Mouse (Mus musculus) cerebellum, postnatal 14 days (tissue): ENCODE data around the gene Pfdn4.
A peak's percentile ranks its signal among the peaks of the same experiment; 100 is the strongest.

Experiments
- DNase-seq, 2 experiments: peaks; one replicate each; pipeline ENCODE4 v3.0.0; 2021; ENCODE audit warnings: mixed read lengths in 2 of 2

The Pfdn4 gene

DNA sequence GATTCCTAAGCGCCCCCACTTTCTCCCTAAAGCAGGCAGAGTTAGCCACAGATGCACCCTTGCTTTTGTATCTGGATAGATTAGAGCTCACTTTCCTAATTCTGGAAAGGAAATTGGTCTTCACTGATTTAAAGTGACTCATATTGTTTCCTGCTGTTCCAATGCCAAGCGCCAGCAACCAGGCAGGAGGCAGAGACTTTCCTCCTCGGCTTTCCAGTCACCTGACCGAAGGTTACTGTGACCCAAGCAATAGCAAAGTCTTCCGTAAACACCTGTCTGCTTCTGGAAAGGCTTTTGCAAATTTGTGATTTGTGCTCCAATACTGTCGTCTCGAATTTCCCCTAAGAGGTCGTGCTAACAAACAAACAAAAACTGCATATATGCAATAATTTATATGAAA, 1.8 kb downstream of the Pfdn4 start:
- DNase-seq, result no peak

DNA sequence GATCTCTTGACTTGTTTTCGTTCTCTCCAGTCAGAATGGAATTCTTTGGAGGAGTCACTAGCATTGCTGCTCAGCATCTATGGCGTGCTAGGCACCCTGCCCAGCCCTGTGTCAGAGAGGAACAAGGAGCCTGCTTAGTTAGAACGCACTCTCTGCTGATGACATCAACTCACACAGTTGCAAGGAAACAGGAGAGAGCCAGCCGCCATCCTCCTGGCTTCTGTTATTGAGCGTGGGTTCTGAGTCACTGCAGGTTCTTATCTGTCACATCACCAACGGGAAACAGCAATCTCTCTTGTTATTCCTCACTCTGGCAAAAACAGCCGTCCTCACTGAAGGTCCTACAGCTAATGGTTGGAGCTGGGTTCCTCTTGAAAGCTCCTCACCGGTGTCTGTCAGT, 7.1 kb downstream of the Pfdn4 start:
- DNase-seq, result no peak

GRCm38 (mm10) chr2:170503983-170504382, 7.8 kb downstream of the Pfdn4 start:
- no peak for DNase-seq

GRCm38 (mm10) chr2:170507734-170508133, 11.5 kb downstream of the Pfdn4 start:
- DNase-seq, result peak; percentile 91

DNA sequence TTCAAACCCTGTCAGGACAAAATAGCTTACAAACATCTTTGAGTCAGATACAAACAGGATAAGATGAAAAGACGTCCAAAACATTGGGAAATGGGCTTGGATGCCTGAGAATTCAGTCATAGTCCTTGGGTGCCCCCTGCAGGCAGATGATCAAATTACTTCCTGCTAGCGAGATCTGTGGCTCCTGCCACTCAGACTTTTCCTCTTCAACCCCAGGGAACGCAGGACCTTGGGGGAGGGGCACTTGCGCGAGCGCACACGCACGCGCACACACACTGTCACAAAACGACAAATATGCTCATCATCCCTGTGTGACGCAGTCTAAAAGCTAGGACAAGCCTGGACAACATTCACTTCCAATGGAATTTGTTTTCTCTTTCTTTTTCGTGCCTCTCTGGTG, 12.6 kb downstream of the Pfdn4 start:
- peak; percentile 97 to 99 for DNase-seq

DNA sequence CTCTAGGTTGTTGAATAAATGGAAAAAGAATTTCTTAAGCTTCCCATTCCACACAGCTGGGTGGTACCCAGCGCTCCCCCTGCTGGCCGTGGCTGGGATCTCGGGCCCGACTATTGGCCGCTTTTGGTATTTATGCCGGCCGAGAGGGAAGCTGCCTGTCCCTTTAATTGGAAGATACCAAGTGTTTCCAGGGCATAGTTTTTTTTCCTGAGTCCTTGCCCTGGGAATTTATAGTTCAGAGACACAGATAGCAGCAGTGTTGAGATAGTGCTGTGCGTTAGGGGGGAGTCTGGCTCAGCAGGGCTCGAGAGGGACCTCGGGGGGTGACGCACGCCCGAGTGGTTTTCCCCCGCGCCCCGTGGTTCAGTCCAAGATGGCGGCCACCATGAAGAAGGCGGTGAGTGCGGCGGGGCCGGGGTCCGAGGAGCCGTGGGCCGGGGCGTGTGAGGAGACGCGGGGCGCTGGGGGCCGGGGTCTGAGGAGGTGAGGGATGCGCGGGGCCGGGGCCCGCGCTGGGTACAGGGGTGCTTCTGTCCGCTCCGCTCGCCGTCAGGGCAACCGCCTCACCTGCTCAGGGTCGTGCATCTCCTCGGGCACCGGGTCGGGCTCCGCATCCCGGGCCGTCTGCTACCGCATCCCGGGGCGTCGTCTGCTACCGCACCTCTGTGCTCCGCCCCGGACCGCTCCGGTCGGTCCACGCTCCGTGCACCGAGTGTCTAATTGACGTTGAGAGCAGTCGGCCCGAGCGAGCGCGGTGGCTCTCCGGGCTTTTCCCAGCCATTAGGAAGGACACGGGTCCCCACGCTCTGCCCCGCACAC, 15.1 kb downstream of the Pfdn4 start:
- DNase-seq, result peak; percentile 96 to 97

- no peak for DNase-seq
Measured at GRCm38 (mm10) chr2:170513756-170514155, 17.5 kb downstream of the Pfdn4 start.

DNA sequence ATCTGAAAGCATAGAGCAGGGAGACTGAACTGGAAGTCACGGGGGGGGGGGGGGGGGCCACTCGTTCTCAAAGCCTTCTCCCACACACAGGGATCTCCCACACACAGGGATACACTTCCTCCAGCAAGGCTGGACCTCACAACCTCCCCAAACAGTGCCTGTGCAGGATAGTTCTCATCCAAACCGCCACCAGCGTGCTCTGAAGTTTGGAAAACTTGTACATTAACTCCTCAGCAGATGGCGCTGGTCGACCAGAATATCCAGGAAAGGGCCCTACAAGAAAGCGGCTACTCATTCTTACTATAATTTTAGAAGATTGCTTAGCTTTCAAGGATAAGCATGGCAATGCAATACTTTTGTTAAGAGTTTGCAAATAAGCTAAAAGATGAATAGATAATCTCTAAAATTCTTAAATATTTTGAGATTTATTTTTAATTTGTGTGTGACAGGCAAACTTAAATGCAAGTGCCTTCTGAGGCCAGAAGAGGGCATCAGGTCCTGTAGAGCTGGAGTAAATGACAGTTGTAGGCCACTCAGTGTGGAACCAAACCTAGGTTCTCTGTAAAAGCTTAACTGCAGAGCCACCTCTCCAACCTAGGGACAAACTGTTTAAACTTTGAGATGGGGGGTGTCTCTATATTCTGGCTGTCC, 24.2 kb downstream of the Pfdn4 start:
- DNase-seq, result peak; percentile 78 to 84

DNA sequence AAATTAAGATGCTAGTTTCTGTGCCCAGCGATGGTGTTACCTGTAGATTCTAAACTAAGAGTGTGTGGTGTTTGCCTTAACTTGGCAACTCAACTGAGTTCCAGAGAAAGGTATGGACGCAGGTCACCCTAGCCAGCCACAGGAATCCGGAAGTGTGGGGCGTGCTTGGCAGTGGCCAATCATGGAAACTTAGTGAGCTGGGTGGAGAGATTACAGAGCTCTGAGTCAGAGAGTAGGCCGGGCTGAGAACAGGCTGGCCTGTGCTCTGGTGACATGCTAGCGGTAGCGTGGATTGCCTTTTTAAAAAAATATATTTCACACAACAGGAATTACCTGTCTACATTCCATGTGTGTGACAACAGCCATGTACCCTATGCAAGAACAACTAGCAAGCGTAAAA, 30.3 kb downstream of the Pfdn4 start:
- no peak for DNase-seq

DNA sequence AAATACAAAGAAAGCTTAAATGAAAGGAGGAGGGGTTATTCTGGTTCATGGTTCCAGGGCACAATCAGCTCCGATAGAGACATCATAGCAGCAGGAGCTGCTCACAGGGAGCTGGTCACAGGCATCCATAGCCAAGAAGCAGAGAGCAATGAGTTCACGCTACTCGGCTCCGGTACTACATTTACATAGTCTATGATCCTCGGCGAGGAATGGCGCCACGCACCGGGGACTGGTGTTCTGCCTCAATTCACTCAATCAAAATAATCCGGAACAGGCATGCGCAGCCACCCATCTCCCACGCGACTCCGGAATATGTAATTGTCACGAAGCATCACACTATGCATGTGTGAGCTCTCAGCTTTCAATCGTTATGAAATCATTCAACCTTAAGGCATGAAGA, 31.8 kb downstream of the Pfdn4 start:
- DNase-seq, result no peak

- DNase-seq, result no peak
Measured at GRCm38 (mm10) chr2:170529766-170530165, 33.5 kb downstream of the Pfdn4 start.

GRCm38 (mm10) chr2:170530256-170530655, 34.0 kb downstream of the Pfdn4 start:
- no peak for DNase-seq

DNA sequence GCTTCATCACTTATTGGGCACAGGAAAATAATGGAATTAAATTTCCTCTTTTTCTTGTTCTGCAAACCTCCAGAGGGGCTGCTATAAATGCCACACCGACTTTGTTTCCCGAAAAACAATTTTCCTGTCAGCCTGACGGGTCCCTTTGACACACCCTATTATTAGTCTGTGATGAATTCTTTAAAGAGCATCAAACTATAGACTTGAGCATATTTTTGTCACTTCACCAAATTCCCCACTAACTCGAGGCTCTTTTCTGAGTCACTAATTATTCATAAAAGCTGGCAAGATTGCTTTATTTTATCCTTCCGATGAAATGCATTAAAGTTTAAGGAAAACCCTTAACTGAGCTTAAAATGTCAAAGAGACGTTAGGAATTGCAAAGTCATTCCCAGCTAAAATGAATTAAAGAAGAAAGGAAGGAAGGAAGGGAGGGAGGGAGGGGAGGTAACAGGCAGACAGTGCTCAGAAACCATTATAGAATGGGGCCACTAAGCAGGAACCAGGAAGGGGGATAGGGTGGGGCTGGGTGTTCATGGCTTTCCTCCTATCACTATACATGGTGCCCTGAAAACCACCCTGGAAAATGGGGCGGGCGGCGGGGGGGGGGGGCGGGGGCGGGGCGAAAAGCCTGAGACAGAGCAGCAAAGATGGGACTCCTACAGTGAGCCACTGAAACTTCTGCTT, 38.0 kb downstream of the Pfdn4 start:
- DNase-seq, result no peak

DNA sequence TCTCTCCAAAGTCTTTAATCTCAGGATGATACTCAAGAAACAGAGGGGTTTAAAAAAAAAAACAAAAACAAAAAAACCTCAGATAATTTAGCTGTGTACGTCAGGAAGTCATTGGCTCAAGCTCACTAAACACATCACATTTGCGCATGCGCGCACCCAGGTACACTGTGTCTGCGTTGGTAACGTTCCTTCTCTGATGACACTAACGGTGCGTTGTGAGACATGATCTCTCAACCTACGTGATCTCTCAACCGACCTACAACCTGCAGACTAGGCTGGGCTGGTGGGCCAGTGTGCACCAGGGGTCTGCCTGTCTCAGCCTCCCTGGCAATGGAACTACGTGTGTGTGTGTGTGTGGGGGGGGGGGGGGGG, 38.6 kb downstream of the Pfdn4 start:
- DNase-seq, result no peak

DNA sequence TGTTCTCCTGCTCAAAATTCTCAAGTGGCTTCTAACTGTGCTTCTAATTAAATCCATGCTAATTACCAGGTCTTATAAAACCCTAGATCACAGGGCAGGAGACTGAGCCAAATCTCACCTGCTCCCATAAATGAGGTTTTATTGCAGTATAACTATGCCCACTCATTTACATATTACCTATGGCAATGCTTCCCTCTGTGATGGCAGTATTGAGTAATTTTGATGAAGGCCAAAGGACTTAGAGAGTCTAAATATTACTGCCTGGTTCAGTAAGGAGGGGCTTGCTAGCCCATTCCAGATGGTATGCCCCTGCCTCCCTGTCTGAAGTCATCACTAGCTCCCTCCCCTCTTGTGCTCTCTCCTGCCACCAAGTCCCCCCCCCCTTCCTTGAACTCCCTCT, 39.6 kb downstream of the Pfdn4 start:
- DNase-seq, result no peak

DNA sequence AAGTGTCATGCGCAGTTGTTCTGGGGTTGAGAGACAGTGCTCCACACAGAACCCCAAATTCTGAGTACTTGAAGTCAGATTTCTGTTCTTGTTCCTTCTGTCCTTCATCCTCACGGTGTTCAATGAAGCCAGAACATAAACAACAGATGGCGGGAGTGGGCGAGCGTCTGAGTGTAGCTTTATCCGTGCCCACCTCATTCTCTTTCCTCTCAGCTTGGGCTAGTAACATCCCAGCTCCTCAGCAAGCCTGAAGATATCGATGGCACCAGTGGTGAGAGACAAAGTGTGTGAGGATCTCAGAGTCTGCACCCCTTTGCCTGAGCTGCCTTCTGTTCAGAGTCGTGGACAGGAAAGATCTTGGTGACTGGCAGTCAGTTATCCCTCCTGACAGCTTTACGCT, 43.0 kb downstream of the Pfdn4 start:
- DNase-seq, result no peak

DNA sequence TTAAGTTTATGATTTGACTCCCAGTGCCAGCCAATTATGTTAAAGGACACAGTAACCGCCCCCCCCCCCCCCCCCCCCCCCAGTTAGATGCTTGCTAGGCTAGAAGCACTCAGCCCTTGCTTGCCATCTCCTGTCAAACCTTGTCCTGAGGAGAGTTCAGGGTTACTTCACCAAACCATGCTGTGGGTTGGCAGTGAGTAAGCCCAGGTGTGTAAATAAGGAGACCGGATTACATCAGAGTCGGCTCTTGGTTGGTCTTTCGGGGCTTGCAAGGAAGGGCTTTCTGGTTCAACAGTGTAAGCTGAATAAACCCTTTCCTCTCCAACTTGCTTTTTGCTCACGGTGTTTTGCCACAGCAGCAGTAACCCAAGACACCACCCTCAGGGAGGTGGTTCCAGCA, 47.4 kb downstream of the Pfdn4 start:
- DNase-seq, result no peak

DNA sequence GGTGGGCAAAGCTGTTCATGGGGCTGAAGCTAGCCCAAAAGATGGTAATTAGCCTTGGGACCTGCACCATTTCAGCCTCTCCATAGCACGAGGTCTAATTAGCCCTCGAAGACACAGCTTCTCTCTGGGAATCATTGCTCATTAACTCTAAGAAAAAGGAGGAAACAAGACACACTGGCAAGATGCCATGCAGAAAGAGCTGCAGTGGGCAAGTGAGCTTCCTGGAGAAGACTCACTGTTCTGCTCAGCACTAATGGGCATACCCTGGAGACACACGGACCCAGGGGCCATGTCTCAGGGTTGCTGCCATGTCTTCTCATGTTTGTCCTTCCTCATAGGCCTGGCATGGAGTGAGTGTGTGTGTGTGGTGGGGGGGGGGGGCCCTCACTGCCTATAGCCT, 47.9 kb downstream of the Pfdn4 start:
- DNase-seq, result no peak

- DNase-seq, result no peak
Measured at GRCm38 (mm10) chr2:170544950-170545349, 48.7 kb downstream of the Pfdn4 start.

DNA sequence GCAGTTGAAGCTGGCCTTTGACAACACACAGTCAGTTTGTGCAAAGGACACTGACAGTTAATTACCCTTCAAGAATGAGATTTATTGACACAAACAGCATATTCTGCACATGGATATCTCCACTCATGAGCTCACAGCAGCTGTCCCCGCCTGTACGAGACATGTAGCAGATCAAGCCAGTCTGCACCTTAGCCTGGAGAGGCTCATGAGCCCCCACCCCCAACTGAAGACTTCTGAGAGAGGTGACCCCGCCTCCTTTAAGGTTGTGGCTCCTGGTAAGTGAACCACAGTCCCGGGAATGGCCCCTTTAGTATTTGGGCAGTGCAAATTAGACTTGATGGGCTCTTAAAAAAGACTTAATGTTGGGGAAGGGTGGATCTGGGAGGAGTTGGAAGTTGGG, 49.5 kb downstream of the Pfdn4 start:
- DNase-seq, result no peak

- DNase-seq, result no peak
Measured at GRCm38 (mm10) chr2:170547526-170547925, 51.3 kb downstream of the Pfdn4 start.

- no peak for DNase-seq
Measured at GRCm38 (mm10) chr2:170548046-170548445, 51.8 kb downstream of the Pfdn4 start.

DNA sequence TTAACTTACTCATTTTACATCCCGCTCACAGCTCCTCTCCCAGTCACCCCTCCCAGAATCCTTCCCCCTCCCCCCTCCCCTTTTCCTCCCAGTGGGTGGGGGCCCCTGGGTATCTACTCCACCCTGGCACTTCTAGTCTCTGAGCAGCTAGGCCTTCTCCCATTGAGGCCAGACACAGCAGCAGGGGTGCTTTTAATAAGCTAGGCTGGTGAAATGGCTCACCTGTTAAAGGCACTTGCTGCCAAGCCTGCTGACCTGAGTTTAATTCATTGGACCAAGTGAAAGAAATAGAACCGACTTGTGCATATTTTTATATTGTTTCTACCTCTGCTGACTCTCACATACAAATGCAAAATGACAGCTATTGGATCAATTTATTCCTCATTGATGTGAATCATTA, 52.9 kb downstream of the Pfdn4 start:
- DNase-seq, result peak; percentile 30 to 31

DNA sequence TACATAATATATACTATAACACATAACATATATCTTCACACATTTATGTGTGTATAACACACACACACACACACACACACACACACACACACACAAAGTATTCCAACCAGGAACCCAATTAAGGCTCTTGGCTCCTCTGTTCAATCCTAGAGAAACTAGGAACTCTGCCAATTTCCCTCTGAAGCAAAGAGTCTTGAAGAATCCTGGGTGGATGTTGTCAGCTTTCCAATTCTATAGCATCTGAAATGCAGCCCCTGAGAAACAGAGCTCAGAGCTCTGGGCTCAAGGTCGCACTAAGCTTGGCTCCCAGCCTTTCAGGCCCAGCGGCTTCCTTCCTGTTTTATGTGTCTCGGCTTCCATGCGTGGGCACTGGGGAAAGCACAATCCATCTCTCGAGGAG, 54.0 kb downstream of the Pfdn4 start:
- DNase-seq, result peak; percentile 27 to 43
